Mouse (Mus musculus) granulocyte monocyte progenitor cell, adult 5-6 weeks (primary cell): Measurements from ENCODE around the gene Smim20. TPM values are rescaled to one million over a fixed set of nuclear protein-coding genes. Genes with fewer than 3 reads are reported as not detected.
A peak's percentile ranks its signal among the peaks of the same experiment; 100 is the strongest.

ENCODE experiments used
- ATAC-seq: replicated peaks from 2 replicates; pipeline ENCODE4 v1.8.0; 2016; ENCODE audit warnings: mild to moderate bottlenecking, moderate TSS enrichment, inconsistent platforms; ENCODE audit not compliant: poor library complexity, severe bottlenecking
- total RNA-seq, 2 experiments: library from RNA; stranded (forward) in 1 of 2; stranded (reverse) in 1 of 2; fragments of 200-712, 200-1000 nt in 1 of 2; fragments of >200 nt in 1 of 2; fragmentation: Nextera tagmentation in 1 of 2; gene quantifications; 2 replicates each; pipeline ENCODE4 v1.2.3; 2014 to 2017

Smim20 gene
- total RNA-seq, 2 experiments from 2014 or later: 51.4 to 57.0 TPM

GRCm38 (mm10) chr5:53264061-53264460 lies 2.8 kb upstream of the Smim20 start:
- no peak for ATAC-seq

- ATAC-seq: no peak
Observed at GRCm38 (mm10) chr5:53265740-53266139, 1.1 kb upstream of the Smim20 start.

- ATAC-seq: no peak
Observed at GRCm38 (mm10) chr5:53266181-53266580, 702 bp upstream of the Smim20 start.

GRCm38 (mm10) chr5:53268095-53268692 lies 1.3 kb downstream of the Smim20 start:
- no peak for ATAC-seq

GRCm38 (mm10) chr5:53269799-53270198 lies 2.9 kb downstream of the Smim20 start:
- ATAC-seq: no peak

GRCm38 (mm10) chr5:53270947-53271711 lies 4.2 kb downstream of the Smim20 start:
- ATAC-seq: no peak

- ATAC-seq: no peak
Observed at GRCm38 (mm10) chr5:53272626-53273025, 5.7 kb downstream of the Smim20 start.

- ATAC-seq: no peak
Observed at GRCm38 (mm10) chr5:53273699-53274430, 7.0 kb downstream of the Smim20 start.

GRCm38 (mm10) chr5:53274811-53275355 lies 8.0 kb downstream of the Smim20 start:
- ATAC-seq: no peak

- no peak for ATAC-seq
Observed at GRCm38 (mm10) chr5:53275376-53275775, 8.5 kb downstream of the Smim20 start.

GRCm38 (mm10) chr5:53276470-53277022 lies 9.7 kb downstream of the Smim20 start:
- no peak for ATAC-seq

GRCm38 (mm10) chr5:53277716-53278263 lies 10.9 kb downstream of the Smim20 start:
- ATAC-seq: no peak

GRCm38 (mm10) chr5:53279216-53279813 lies 12.4 kb downstream of the Smim20 start:
- ATAC-seq: peak; percentile 62

GRCm38 (mm10) chr5:53282487-53282886 lies 15.6 kb downstream of the Smim20 start:
- ATAC-seq: peak; percentile 64

GRCm38 (mm10) chr5:53286406-53286805 lies 19.5 kb downstream of the Smim20 start:
- ATAC-seq: no peak

- peak; percentile 59 for ATAC-seq
Observed at GRCm38 (mm10) chr5:53289438-53289837, 22.6 kb downstream of the Smim20 start.

GRCm38 (mm10) chr5:53294627-53295026 lies 27.7 kb downstream of the Smim20 start:
- no peak for ATAC-seq

- no peak for ATAC-seq
Observed at GRCm38 (mm10) chr5:53296961-53297360, 30.1 kb downstream of the Smim20 start.

- ATAC-seq: no peak
Observed at GRCm38 (mm10) chr5:53301496-53301895, 34.6 kb downstream of the Smim20 start.
